Mouse (Mus musculus) small intestine, adult 2 months (tissue): ENCODE measurements around the gene E130308A19Rik.

Source experiments
- CTCF ChIP-seq: fragments of 200-500 bp; IDR thresholded peaks from 2 replicates; pipeline ENCODE4 v1.5.1; 2012; ENCODE audit warnings: low read depth, mild to moderate bottlenecking, control low read depth, inconsistent platforms, low read length, moderate library complexity, mixed read lengths; ENCODE audit not compliant: insufficient replicate concordance, insufficient read length; ENCODE audit errors: extremely low read depth
- POLR2A ChIP-seq: fragments of 200-500 bp; IDR thresholded peaks from 2 replicates; pipeline ENCODE4 v1.6.1; 2012; ENCODE audit warnings: low read depth, mild to moderate bottlenecking, control low read depth, inconsistent platforms, low read length, moderate library complexity

GRCm38 (mm10) chr4:59805968-59806878 lies 180.2 kb downstream of the E130308A19Rik start:
- TF ChIP-seq POLR2A (no peak), CTCF (no peak)
